Mouse (Mus musculus) liver, embryonic 14.5 days (tissue): Measurements from ENCODE around the gene Ccl12. TPM values are rescaled to one million over a fixed set of nuclear protein-coding genes. Genes with fewer than 3 reads are reported as not detected.

Experiments used
- ATAC-seq: fragments of 200-750 bp; cut with Nextera tagmentation; 2 replicates; pipeline ENCODE4 v1.8.0; 2017; ENCODE audit warnings: moderate number of reproducible peaks, mild to moderate bottlenecking, moderate library complexity; ENCODE audit not compliant: insufficient read depth
- DNase-seq, 3 experiments: peaks; one replicate each; pipeline ENCODE4 v3.0.0-alpha.2; 2012 to 2013; ENCODE audit warnings: low read depth in 3 of 3, low spot score in 3 of 3
- H3K27ac ChIP-seq: fragments of 300-500 bp; sonication (generic); 2 replicates; pipeline ENCODE4 v1.5.1; 2014; ENCODE audit warnings: moderate library complexity, mild to moderate bottlenecking, control low read depth, inconsistent platforms
- H3K27me3 ChIP-seq: fragments of 300-500 bp; sonication (generic); 2 replicates; pipeline ENCODE4 v1.6.1; 2014; ENCODE audit warnings: mild to moderate bottlenecking, low read length, moderate library complexity; ENCODE audit not compliant: control insufficient read depth, insufficient read depth
- H3K36me3 ChIP-seq: fragments of 300-500 bp; sonication (generic); replicated peaks from 2 replicates; pipeline ENCODE4 v1.6.1; 2014; ENCODE audit warnings: low read depth; ENCODE audit not compliant: control insufficient read depth, insufficient read depth
- H3K4me1 ChIP-seq, 2 experiments: fragments of 200-500 bp in 1 of 2; fragments of 300-500 bp in 1 of 2; sonication (generic) in 1 of 2; replicated peaks; 2 replicates each; pipeline ENCODE4 v1.6.1; 2012 to 2014; ENCODE audit warnings: antibody characterized with exemption in 1 of 2, inconsistent platforms in 1 of 2, low read length in 1 of 2; ENCODE audit not compliant: control insufficient read depth in 2 of 2, insufficient read depth in 2 of 2
- H3K4me2 ChIP-seq: fragments of 300-500 bp; sonication (generic); 2 replicates; pipeline ENCODE4 v1.6.1; 2014; ENCODE audit warnings: low read depth, mild to moderate bottlenecking, control low read depth, moderate library complexity
- H3K4me3 ChIP-seq, 2 experiments: fragments of 200-500 bp in 1 of 2; fragments of 300-500 bp in 1 of 2; sonication (generic) in 1 of 2; 2 replicates each; pipeline ENCODE4 v1.5.1; 2012 to 2014; ENCODE audit warnings: low read depth in 2 of 2, low read length in 2 of 2, mild to moderate bottlenecking in 2 of 2, control low read depth in 1 of 2, inconsistent platforms in 1 of 2, moderate library complexity in 1 of 2; ENCODE audit not compliant: insufficient read depth in 1 of 2
- H3K9ac ChIP-seq: fragments of 300-500 bp; sonication (generic); replicated peaks from 2 replicates; pipeline ENCODE4 v1.6.1; 2014; ENCODE audit warnings: mild to moderate bottlenecking, control low read depth, moderate library complexity
- H3K9me3 ChIP-seq: fragments of 300-500 bp; sonication (generic); 2 replicates; pipeline ENCODE4 v1.6.1; 2016; ENCODE audit warnings: low read length, mixed read lengths; ENCODE audit not compliant: control insufficient read depth
- CTCF ChIP-seq: IDR thresholded peaks from 2 replicates; pipeline ENCODE4 v1.5.1; 2016; ENCODE audit warnings: antibody characterized with exemption, low read depth, control low read depth
- EP300 ChIP-seq: IDR thresholded peaks from 2 replicates; pipeline ENCODE4 v1.6.1; 2016; ENCODE audit warnings: antibody characterized with exemption, low read depth
- WGBS: fragments of 180-500 bp; shearing (Covaris S2); extraction: QIAGEN DNeasy Blood & Tissue Kit; methylation state at CpG from one replicate; pipeline ENCODE4 v1.1.7; 2014; ENCODE audit not compliant: insufficient replicate concordance; 5-methylcytosine and 5-hydroxymethylcytosine counted together
- polyA plus RNA-seq, 2 experiments: library from polyadenylated mRNA; depleted of rRNA in 1 of 2; stranded (reverse) in 1 of 2; unstranded in 1 of 2; fragments of >200 nt; fragmentation: Nextera tagmentation in 1 of 2; extraction: Ambion mirVana in 1 of 2; gene quantifications; 2 replicates each; pipeline versions ENCODE4 v1.2.1 to v1.2.3; 2012 to 2014

Gene Ccl12
- polyA plus RNA-seq, 2 experiments, result 0.33 to 0.44 TPM

DNA sequence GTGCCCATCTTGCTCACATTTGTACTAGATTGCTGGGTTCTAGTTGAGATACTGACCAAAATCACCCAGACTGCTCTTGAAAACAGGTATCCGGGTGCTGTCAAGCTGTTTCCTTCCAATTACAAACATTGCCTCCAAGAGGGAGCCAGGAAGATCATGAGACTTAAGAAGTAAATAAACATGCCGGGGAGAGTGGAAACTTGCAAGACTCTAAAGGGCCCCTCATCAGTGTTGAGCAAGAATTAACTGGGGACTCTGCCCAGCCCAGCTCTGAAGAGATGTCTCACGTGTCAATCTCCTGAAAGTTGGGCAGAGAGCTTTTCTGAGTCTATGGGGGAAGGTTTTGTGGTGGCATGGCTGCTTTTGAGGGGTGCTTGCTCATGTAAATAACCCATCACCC is 24.6 kb upstream of the Ccl12 start:
- TF ChIP-seq EP300 (no peak), CTCF (no peak)
- no peak for DNase-seq
- Histone ChIP-seq H3K4me3 (no peak overlapping the region), H3K27ac (no peak overlapping the region), H3K27me3 (no peaks in the 10 kb centered on the region), H3K4me1 (no peaks in the 10 kb centered on the region), H3K9ac (no peak overlapping the region), H3K4me2 (no peak overlapping the region), H3K36me3 (no peaks in the 10 kb centered on the region), H3K9me3 (no peaks in the 10 kb centered on the region)
- ATAC-seq, result no peak
- WGBS, result 32% methylated on average over 3 of the region's 3 CpGs

- H3K36me3 ChIP-seq, result no peaks in the 10 kb centered on the region
- H3K9ac ChIP-seq, result no peak overlapping the region
- H3K4me1 ChIP-seq, result no peaks in the 10 kb centered on the region
- TF ChIP-seq CTCF, result no peak
- TF ChIP-seq EP300, result no peak
- no peak for ATAC-seq
- H3K4me2 ChIP-seq, result no peak overlapping the region
- no peak overlapping the region for H3K4me3 ChIP-seq
- H3K27ac ChIP-seq, result no peak overlapping the region
- no peak for DNase-seq
- no peaks in the 10 kb centered on the region for H3K9me3 ChIP-seq
- H3K27me3 ChIP-seq, result no peaks in the 10 kb centered on the region
These were observed 23.4 kb upstream of the Ccl12 start for GRCm38 (mm10) chr11:82078136-82078730.

- no peak overlapping the region for H3K4me3 ChIP-seq
- DNase-seq (no peak), ATAC-seq (no peak)
- no peaks in the 10 kb centered on the region for H3K4me1 ChIP-seq
- H3K27me3 ChIP-seq, result no peaks in the 10 kb centered on the region
- H3K36me3 ChIP-seq, result no peaks in the 10 kb centered on the region
- whole genome bisulfite sequencing, result 41% methylated on average over 3 of the region's 3 CpGs
- no peak overlapping the region for H3K27ac ChIP-seq
- no peak overlapping the region for H3K4me2 ChIP-seq
- TF ChIP-seq EP300 (no peak), CTCF (no peak)
- H3K9ac ChIP-seq, result no peak overlapping the region
- no peaks in the 10 kb centered on the region for H3K9me3 ChIP-seq
These were observed 20.8 kb upstream of the Ccl12 start for GRCm38 (mm10) chr11:82080865-82081264.

GRCm38 (mm10) chr11:82084360-82084759 is 17.3 kb upstream of the Ccl12 start:
- H3K4me2 ChIP-seq, result no peak overlapping the region
- no peak overlapping the region for H3K27ac ChIP-seq

GRCm38 (mm10) chr11:82099511-82100323 is 1.9 kb upstream of the Ccl12 start:
- ATAC-seq, result no peak

More at GRCm38 (mm10) chr11:82084360-82084759, 17.3 kb upstream of the Ccl12 start:
- H3K4me1 ChIP-seq, result no peaks in the 10 kb centered on the region
- DNase-seq, result no peak
- TF ChIP-seq EP300, result no peak
- no peak for TF ChIP-seq CTCF
- no peaks in the 10 kb centered on the region for H3K36me3 ChIP-seq
- H3K9ac ChIP-seq, result no peak overlapping the region
- WGBS, result 68% methylated on average over 3 of the region's 3 CpGs
- ATAC-seq, result no peak
- H3K27me3 ChIP-seq, result no peaks in the 10 kb centered on the region
- no peak overlapping the region for H3K4me3 ChIP-seq
- H3K9me3 ChIP-seq, result no peaks in the 10 kb centered on the region

More at GRCm38 (mm10) chr11:82099511-82100323, 1.9 kb upstream of the Ccl12 start:
- TF ChIP-seq EP300 (no peak), CTCF (no peak)
- H3K9me3 ChIP-seq, result no peaks in the 10 kb centered on the region
- H3K4me3 ChIP-seq, result no peak overlapping the region
- H3K27ac ChIP-seq, result no peak overlapping the region
- H3K27me3 ChIP-seq, result no peaks in the 10 kb centered on the region
- H3K4me2 ChIP-seq, result no peak overlapping the region
- H3K36me3 ChIP-seq, result no peaks in the 10 kb centered on the region
- WGBS, result 56% methylated on average over 10 of the region's 10 CpGs
- no peak overlapping the region for H3K9ac ChIP-seq
- DNase-seq, result no peak
- no peaks in the 10 kb centered on the region for H3K4me1 ChIP-seq
